Mouse (Mus musculus): Measurements from ENCODE around the gene Ccdc170. TPM values are rescaled to one million over a fixed set of nuclear protein-coding genes. Genes with fewer than 3 reads are reported as not detected.

The Ccdc170 gene
- polyA plus RNA-seq, 1 experiment = not detected

DNA sequence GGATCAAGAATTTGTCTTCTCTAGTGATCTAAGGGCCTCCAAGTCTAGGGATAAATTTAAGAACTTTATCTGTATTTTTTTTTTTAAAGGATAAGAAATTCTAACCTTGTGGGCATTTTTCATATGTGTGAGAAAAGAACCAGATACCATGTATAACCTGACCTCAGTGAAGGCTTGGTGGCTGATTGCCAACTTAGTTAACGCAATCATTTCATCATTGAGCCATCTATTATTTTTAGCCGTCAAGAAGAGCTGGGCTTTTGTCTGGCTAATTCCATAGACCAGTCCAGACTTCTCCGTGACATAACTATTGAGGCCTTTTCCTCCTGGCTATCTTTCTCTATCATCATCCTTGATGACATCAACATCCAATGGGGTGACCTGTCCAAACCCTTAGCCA is 6.9 kb upstream of the Ccdc170 start:
- 84% methylated on average over 3 of the region's 3 CpGs for WGBS
- no peaks in the 10 kb centered on the region; the same call in 1 of the 2 replicates for H3K4me1 ChIP-seq (ENCODE audit: control insufficient read depth, insufficient read depth, low read length)
- no peak overlapping the region for H3K27ac ChIP-seq (ENCODE audit: insufficient read depth, low read depth, low read length)
- TF ChIP-seq CTCF (IDR thresholded peaks at IDR 0.05; ENCODE audit: insufficient read depth, low read depth, low read length) = no peak
- TF ChIP-seq POLR2A (IDR thresholded peaks at IDR 0.05; ENCODE audit: insufficient read depth, low read depth, low read length) = no peak
- H3K4me3 ChIP-seq (ENCODE audit: insufficient read depth, low read depth, low read length) = no peak overlapping the region

DNA sequence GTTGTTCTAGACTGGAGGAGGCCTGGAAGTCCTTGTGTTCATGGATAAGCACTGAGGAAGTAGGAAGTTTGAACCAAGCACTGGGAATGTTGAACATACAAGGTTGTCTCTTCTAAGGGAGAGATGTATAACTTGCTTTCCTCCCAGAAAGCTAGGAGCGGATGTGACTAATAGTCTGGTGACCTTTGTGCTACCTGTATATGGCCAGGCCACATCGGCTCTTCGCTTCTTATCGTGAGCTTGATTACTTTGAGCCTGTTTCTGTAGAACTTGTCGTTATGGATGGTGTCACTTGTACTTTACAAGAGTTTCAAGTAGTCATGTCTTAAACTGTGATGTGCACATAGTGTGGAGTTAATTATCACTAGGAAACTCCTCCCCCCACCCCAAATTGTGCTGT is 5.7 kb upstream of the Ccdc170 start:
- Histone ChIP-seq H3K27ac (ENCODE audit: insufficient read depth, low read depth, low read length) (no peak overlapping the region), H3K4me3 (ENCODE audit: insufficient read depth, low read depth, low read length) (no peak overlapping the region), H3K4me1 (ENCODE audit: control insufficient read depth, insufficient read depth, low read length) (no peaks in the 10 kb centered on the region; the same call in 1 of the 2 replicates)
- 98% methylated on average over 5 of the region's 5 CpGs for WGBS
- no peak for TF ChIP-seq CTCF (IDR thresholded peaks at IDR 0.05; ENCODE audit: insufficient read depth, low read depth, low read length)
- no peak for TF ChIP-seq POLR2A (IDR thresholded peaks at IDR 0.05; ENCODE audit: insufficient read depth, low read depth, low read length)

DNA sequence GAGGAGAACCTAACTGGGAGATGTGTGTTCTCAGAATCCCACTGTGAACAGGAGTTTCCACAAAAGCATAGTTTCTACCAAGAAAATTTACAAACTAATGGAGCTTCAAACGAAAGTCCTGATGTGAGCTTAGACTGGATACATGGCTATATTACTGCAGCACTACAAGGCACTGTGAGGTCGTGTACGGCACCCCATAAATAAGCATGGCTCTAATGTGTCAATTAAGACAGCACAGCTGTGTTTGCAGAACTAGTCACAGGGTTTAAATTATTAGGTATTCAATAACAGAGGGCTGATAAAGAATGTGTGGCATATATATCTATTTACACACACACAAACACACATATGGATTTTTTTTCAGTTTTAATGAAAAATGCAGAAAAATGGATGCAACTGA is 1.4 kb upstream of the Ccdc170 start:
- no peak for TF ChIP-seq POLR2A (IDR thresholded peaks at IDR 0.05; ENCODE audit: insufficient read depth, low read depth, low read length)
- no peak for TF ChIP-seq CTCF (IDR thresholded peaks at IDR 0.05; ENCODE audit: insufficient read depth, low read depth, low read length)
- no peak overlapping the region for H3K4me3 ChIP-seq (ENCODE audit: insufficient read depth, low read depth, low read length)
- no peak overlapping the region for H3K27ac ChIP-seq (ENCODE audit: insufficient read depth, low read depth, low read length)
- 41% methylated on average over 3 of the region's 3 CpGs for WGBS
- peaks cover 10% of the 10 kb centered on the region for H3K4me1 ChIP-seq (ENCODE audit: control insufficient read depth, insufficient read depth, low read length)

GRCm38 (mm10) chr10:4481695-4482094 is 607 bp upstream of the Ccdc170 start:
- Histone ChIP-seq H3K4me3 (ENCODE audit: insufficient read depth, low read depth, low read length) (no peak overlapping the region), H3K27ac (ENCODE audit: insufficient read depth, low read depth, low read length) (no peak overlapping the region), H3K4me1 (ENCODE audit: control insufficient read depth, insufficient read depth, low read length) (peaks cover 10% of the 10 kb centered on the region)
- TF ChIP-seq POLR2A (IDR thresholded peaks at IDR 0.05; ENCODE audit: insufficient read depth, low read depth, low read length) = no peak
- TF ChIP-seq CTCF (IDR thresholded peaks at IDR 0.05; ENCODE audit: insufficient read depth, low read depth, low read length) = no peak
- 82% methylated on average over 8 of the region's 8 CpGs for WGBS

- peaks cover 10% of the 10 kb centered on the region for H3K4me1 ChIP-seq (ENCODE audit: control insufficient read depth, insufficient read depth, low read length)
- TF ChIP-seq POLR2A (IDR thresholded peaks at IDR 0.05; ENCODE audit: insufficient read depth, low read depth, low read length) = no peak
- no peak for TF ChIP-seq CTCF (IDR thresholded peaks at IDR 0.05; ENCODE audit: insufficient read depth, low read depth, low read length)
- 90% methylated on average over 1 of the region's 1 CpGs for WGBS
- no peak overlapping the region for H3K4me3 ChIP-seq (ENCODE audit: insufficient read depth, low read depth, low read length)
- H3K27ac ChIP-seq (ENCODE audit: insufficient read depth, low read depth, low read length) = no peak overlapping the region
These were observed 1.5 kb downstream of the Ccdc170 start for GRCm38 (mm10) chr10:4483848-4484247.

DNA sequence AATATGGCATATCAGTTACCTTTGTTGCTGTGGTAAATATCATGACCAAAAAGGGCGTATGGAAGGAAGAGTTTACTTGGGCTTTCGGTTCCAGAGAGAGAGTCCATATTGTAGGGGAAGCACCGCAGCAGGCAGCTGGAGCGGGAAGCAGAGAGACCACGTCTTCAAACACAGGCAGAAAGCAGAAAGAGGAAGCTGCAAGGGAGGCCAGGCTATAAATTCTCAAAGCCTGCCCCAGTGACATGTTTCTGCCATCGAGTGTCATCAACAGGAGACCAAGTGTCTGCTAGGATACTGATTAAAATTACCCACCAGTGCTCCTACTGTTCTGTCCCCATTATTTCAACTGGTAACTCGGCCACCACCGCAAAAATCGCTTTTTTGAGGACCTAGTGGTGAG is 2.7 kb downstream of the Ccdc170 start:
- H3K27ac ChIP-seq (ENCODE audit: insufficient read depth, low read depth, low read length) = no peak overlapping the region
- no peak overlapping the region for H3K4me3 ChIP-seq (ENCODE audit: insufficient read depth, low read depth, low read length)
- 88% methylated on average over 9 of the region's 9 CpGs for WGBS
- H3K4me1 ChIP-seq (ENCODE audit: control insufficient read depth, insufficient read depth, low read length) = peaks cover 10% of the 10 kb centered on the region; the same call in 1 of the 2 replicates
- no peak for TF ChIP-seq POLR2A (IDR thresholded peaks at IDR 0.05; ENCODE audit: insufficient read depth, low read depth, low read length)
- TF ChIP-seq CTCF (IDR thresholded peaks at IDR 0.05; ENCODE audit: insufficient read depth, low read depth, low read length) = no peak

GRCm38 (mm10) chr10:4489865-4490264 is 7.6 kb downstream of the Ccdc170 start:
- H3K4me3 ChIP-seq (ENCODE audit: insufficient read depth, low read depth, low read length) = no peak overlapping the region
- no peak overlapping the region for H3K27ac ChIP-seq (ENCODE audit: insufficient read depth, low read depth, low read length)
- WGBS = 77% methylated on average over 5 of the region's 5 CpGs
- 0 out of 2 replicates have a peak, but pooled peaks cover 2% of the 10 kb centered on the region for H3K4me1 ChIP-seq (ENCODE audit: control insufficient read depth, insufficient read depth, low read length)
- no peak for TF ChIP-seq CTCF (IDR thresholded peaks at IDR 0.05; ENCODE audit: insufficient read depth, low read depth, low read length)
- no peak for TF ChIP-seq POLR2A (IDR thresholded peaks at IDR 0.05; ENCODE audit: insufficient read depth, low read depth, low read length)

DNA sequence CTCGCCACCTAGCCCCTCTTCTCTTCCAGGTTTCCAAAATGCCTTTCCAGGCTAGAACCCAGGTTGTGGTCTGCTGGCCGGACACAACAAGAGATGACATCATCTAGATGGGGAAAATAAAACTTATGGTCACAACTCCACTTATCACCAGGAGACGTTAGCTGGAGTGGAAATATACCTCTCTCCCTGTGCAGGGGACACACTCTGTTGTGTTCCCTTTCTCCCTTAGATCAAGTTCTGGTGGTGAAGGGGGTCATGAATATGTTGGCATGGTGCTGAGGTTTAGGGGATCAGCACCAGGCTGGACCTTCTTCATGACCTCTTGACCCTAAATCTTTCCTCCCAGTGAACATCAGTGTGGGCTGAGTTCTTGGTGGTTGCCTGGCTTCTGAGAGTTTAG is 9.0 kb downstream of the Ccdc170 start:
- TF ChIP-seq CTCF (IDR thresholded peaks at IDR 0.05; ENCODE audit: insufficient read depth, low read depth, low read length) = no peak
- no peak for TF ChIP-seq POLR2A (IDR thresholded peaks at IDR 0.05; ENCODE audit: insufficient read depth, low read depth, low read length)
- Histone ChIP-seq H3K4me3 (ENCODE audit: insufficient read depth, low read depth, low read length) (no peak overlapping the region), H3K27ac (ENCODE audit: insufficient read depth, low read depth, low read length) (no peak overlapping the region), H3K4me1 (ENCODE audit: control insufficient read depth, insufficient read depth, low read length) (no peaks in the 10 kb centered on the region)
- 68% methylated on average over 3 of the region's 3 CpGs for WGBS

DNA sequence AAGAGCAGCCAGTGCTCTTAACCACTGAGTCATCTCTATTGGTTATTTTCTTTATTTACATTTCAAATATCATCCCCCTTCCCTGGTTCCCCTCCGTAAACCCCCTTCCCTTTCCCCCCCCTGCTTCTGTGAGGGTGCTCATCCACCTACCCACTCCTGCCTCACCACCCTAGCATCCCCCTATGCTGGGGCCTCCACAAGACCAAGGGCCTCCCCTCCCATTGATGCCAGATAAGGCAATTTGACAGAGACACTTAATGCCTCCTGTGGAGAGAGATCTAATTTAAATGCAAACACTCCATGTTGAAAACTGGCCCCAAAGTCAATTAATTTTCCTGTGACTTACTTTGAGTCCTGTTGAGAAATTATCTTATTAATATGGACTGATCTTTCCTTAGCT is 9.7 kb downstream of the Ccdc170 start:
- Histone ChIP-seq H3K4me3 (ENCODE audit: insufficient read depth, low read depth, low read length) (no peak overlapping the region), H3K4me1 (ENCODE audit: control insufficient read depth, insufficient read depth, low read length) (no peaks in the 10 kb centered on the region), H3K27ac (ENCODE audit: insufficient read depth, low read depth, low read length) (no peak overlapping the region)
- TF ChIP-seq CTCF (IDR thresholded peaks at IDR 0.05; ENCODE audit: insufficient read depth, low read depth, low read length) (no peak), POLR2A (IDR thresholded peaks at IDR 0.05; ENCODE audit: insufficient read depth, low read depth, low read length) (no peak)
- 89% methylated on average over 1 of the region's 1 CpGs for WGBS

GRCm38 (mm10) chr10:4492909-4493308 is 10.6 kb downstream of the Ccdc170 start:
- no peaks in the 10 kb centered on the region for H3K4me1 ChIP-seq (ENCODE audit: control insufficient read depth, insufficient read depth, low read length)
- TF ChIP-seq CTCF (IDR thresholded peaks at IDR 0.05; ENCODE audit: insufficient read depth, low read depth, low read length) (no peak), POLR2A (IDR thresholded peaks at IDR 0.05; ENCODE audit: insufficient read depth, low read depth, low read length) (no peak)
- WGBS = 40% methylated on average over 4 of the region's 4 CpGs
- no peak overlapping the region for H3K4me3 ChIP-seq (ENCODE audit: insufficient read depth, low read depth, low read length)
- no peak overlapping the region for H3K27ac ChIP-seq (ENCODE audit: insufficient read depth, low read depth, low read length)
